Mouse (Mus musculus) urinary bladder, postnatal 25 days (tissue): ENCODE data around the gene Sorbs1.
A peak's percentile ranks its signal among the peaks of the same experiment; 100 is the strongest.

Source experiments
- DNase-seq: peaks from one replicate; pipeline ENCODE4 v3.0.0; 2022; ENCODE audit warnings: low spot score

Sorbs1 gene

DNA sequence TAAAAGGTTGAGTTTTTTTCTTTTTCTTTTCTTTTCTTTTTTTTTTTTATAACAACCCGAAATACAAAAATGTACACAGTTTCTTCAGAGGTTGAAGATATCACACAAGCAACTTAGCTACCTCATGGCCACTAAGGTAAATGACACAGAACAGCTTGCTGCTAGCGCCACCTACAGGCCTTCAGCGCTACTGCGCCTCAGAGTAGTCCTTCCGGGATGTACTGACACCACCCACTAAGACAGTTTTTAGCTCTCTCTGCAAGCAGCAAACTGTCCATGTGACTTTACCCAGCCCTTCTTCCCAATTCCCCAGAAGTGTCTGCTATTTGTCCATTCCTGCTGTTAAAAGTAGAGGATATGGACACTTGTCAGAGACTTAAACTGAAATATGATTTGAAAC, 167.9 kb downstream of the Sorbs1 start:
- peak; percentile 50 for DNase-seq

DNA sequence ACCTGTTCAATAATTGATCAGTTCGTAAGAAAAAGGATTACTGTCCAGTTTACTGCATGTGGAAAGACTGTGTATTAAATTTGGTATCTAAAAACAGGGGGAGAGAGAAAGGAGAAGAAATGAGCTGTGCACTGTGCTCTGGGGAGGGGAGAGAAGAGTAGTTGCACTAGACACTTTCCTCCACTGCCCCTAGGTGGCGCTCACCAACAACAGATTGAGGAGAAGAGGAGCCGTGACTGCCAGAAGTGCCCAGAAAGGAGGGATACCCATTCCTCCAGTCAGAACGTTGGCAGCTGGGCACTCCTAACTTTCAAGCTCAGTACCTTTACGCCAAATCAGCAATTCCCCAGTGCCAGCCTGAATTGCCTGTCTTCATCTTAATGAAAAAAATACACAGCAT, 170.6 kb downstream of the Sorbs1 start:
- peak; percentile 86 for DNase-seq

DNA sequence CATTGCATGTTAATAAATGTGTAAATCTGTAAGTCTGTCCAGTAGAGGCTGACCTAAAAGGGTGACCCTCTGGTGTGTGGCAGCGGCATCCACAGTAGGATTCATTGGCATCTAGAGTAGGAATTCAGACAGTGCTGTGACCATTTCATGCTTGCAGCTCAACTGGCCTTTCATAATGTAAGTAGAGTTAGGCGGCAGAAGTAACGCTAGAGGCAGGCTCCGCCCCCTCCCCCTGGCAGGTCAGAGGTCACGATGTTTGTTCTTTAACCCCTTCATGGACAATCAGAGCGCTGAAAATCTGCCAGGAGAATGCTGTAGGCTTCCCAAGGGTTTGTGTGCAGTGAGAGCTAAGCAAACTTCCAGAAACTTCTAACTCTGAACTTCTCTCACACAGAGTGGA, 172.4 kb downstream of the Sorbs1 start:
- no peak for DNase-seq

DNA sequence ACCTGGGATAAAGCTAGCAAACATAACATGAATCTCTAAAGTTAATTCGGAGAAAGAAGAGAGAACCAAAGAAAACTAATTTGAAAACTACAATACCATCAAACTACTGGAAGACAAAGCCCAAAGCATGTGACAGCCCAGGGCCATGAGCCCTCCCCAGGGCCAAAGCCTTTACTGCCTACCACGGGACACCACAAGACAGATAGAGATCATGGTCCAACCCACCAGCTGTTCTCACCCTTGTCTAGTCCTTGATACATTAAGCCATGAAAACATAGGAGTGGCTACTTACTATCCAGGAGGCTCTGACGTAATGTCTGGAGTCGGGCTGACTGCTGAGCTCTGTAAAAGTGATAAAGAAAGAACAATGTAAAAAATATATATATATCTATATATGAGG, 176.9 kb downstream of the Sorbs1 start:
- DNase-seq: no peak

DNA sequence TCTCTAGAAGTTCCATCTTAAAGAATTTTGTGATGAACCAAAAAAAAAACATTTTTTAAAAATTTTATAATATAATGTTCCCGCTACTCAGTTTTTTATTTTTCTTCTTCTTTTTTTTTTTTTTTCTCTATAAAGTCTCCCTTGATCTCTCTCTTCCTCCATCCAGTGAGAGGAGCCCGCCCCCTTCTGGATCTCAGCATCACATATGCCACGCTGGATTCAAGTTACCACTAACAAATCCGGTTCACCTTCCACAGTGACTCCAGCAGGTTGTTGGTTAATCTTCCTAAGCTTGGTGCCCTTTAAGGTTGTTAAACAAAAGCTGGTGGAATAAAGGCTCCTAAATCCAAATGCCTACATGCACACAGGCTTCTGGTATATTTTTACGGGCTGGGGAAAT, 179.7 kb downstream of the Sorbs1 start:
- no peak for DNase-seq

DNA sequence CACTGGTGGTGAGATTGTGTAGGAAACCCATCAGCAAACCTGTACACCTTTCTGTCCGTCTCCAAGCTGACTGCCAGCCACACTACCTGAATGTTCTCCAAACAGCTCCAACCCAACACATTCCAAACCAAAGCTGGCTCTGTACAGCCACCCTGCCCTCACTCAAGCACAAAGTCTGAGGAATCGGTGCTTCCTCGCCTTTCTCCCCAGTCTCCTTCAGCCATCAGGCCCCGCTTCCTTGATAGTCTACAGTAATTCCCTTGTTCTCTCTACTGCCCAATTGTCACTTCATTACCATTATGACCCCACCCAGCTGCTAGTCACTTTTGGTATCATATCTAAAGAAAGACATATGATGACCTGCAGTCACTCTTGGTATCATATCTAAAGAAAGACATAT, 180.5 kb downstream of the Sorbs1 start:
- no peak for DNase-seq

DNA sequence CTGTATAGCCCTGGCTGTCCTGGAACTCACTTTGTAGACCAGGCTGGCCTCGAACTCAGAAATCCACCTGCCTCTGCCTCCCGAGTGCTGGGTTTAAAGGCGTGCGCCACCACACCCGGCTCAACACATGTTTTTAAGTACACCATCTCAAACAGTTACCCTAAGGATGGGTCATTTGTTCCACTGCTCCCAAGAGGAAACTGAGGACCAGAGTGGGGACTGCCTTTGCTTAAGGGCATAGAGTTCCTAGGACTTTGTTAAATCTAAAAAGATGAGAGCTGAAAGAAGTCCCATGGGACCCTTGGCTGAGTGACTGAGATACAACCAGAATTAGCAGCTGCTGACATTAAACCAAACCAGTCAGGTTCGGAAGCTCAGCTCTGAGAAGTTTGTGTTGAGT, 181.3 kb downstream of the Sorbs1 start:
- no peak for DNase-seq

DNA sequence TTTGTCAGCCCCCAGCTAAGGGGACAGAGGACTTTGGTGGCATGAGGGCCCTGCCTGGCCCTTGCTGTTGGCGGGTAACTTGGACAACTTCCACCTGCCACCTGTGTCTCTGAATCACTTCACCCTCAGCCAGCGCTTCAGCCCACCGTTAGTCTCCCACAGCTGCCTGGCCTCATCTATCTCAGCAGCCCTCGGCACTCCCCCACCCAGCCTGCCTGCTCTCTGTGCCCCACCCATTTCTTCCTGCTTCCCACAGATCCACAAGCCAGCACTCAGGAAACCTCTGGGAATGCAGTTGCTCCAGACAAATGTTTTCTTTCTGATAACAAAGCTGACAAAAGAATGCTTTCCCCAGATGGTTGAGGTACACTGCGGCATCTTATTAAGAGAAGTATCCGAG, 181.7 kb downstream of the Sorbs1 start:
- no peak for DNase-seq

DNA sequence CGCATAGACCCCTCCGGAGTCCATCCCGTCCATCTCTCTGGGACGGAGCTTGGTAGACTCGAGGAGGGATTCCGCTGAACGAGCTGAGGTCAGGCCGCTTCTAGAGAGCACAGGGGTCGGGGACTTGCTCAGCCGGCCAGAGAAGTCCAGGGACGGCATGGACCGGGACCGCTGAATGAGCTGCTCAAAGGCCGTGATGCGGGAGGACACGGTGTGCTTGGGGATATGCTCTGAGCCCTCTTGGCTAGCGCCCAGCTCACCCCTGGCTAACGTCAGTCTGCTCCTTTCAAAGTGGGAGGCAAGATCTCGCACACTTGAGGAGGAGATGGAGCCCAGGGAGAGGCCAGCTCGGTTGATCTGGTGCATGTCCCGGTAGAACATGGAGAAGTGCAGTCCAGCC, 187.5 kb downstream of the Sorbs1 start:
- no peak for DNase-seq

DNA sequence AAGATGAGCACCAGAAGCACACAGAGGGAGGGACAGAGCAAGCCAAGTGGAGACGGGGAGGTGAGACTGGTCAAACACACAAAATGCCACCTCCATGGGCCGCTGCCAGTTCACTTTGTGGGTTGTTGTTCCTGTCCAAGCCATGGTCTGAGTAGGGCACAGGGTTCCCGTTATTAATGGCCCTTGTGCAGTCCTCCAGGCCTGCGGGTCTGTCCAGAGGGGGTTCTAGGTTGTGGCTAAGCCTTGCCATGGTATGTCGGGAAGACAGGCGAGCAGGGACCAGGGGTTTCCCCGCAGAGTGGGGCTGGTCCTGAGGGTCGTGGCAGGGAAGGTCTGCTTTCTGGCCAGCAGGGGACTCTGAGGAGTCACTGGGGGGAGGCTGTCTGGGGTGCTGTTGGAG, 188.2 kb downstream of the Sorbs1 start:
- no peak for DNase-seq

DNA sequence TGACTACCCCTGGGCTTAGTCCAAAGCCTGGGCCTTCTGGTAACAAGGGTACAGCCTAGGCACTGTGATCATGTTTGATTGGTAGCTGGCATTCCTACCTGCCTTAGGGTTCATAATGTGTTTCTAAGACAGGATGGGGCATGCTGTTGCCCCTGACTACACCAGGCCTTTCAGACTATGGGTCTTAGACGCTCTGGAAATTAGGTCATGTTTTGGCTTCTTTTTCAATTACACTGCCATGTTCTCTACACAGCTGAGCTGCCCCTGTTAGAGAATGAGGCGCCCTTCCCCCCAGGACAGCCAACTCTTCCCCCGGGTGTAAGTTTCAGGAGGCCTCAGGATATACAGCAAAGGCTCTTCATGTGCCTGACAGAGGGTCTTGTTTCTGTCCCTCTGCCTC, 191.4 kb downstream of the Sorbs1 start:
- no peak for DNase-seq

DNA sequence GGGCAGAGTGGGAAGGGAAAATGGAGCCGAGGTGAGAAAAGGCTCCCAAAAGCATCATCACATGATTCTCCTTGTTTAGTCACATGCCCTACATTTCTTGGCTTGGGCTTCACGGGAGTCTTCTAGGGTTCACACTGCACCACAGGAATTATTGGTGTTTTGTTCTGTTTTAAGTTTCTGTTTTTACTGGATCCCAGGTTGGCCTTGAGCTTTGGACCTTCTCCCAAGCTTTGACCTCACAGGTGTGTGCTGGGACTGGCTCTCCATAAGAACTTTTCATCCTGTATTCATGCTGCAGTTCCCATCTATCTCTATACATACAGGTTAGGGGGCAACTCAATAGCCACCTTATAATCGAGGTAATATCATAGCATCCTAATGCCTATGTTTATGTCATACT, 194.4 kb downstream of the Sorbs1 start:
- DNase-seq: no peak

DNA sequence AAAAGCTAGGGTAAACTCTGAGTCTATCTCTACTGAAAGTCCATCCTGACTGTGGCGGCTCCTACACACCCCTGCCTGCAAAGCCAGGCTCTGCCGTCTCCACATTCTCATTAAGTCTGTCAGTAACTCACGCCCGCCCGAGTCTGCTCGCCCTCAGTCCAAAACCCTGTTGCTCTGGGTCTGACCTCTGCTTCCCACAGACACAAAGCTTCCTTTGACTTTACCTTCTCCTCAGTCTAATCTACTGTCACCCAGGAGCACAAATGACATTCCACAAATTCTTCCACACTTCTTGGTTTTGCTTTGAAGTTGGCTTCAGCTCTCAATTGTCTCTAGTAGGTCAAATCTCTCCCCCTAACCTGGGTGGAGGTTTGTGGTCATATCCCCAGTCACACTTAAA, 195.1 kb downstream of the Sorbs1 start:
- DNase-seq: no peak

DNA sequence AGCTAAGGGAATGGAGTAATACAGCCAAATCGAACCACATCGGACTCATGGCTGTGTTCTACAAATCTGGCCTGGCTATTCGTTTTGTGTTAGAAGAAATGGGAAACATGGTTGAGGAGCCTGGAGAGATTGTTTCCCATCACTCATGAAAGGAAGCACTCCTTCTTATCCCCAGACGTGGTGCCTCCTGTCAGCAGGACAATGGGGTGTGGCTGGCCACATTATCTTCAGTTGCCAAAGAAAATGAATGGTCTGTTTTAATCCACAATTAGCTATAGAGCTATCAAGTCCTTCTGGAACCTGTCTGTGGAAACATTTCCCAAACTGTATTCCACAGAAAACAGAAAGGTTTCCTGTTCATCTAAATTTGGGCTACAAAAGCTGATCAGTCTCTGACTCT, 196.6 kb downstream of the Sorbs1 start:
- no peak for DNase-seq

DNA sequence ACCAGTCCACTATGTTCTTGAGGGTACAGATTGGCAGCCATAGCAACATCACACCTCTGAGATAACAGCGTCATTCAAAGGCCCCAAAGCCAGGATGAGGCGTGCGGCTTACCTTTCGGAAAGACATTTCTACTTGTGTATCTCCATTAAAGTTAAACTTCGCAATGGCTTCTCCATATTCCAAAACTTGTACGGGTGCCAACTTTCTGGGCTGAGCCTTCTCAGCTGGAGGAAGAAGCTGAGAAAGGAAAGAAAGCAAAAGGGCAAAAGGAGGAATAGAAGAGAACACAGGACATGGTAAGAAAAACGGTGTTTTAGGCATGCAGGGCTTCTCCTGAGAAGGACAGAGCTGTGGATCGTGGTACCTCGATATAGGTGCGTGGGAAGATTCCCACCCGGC, 199.3 kb downstream of the Sorbs1 start:
- no peak for DNase-seq

DNA sequence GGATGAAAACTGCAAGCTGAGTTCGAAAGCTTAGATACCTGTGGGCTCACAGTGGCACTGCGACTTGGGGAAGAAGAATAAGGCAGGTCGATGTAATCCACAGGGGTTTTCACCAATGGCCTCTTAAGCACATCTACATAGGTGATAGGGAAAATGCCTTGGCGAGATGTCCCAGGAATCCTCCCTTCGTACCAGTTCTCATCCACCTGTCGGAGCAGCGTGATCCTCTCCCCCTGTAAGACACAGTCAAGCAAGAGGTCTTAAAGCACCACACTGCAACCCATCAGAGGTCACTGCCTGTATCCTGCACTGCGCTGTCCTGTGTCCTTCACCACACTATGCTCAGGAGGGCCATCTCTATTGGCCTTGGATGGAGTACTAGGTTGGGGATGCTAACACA, 201.9 kb downstream of the Sorbs1 start:
- DNase-seq: no peak

DNA sequence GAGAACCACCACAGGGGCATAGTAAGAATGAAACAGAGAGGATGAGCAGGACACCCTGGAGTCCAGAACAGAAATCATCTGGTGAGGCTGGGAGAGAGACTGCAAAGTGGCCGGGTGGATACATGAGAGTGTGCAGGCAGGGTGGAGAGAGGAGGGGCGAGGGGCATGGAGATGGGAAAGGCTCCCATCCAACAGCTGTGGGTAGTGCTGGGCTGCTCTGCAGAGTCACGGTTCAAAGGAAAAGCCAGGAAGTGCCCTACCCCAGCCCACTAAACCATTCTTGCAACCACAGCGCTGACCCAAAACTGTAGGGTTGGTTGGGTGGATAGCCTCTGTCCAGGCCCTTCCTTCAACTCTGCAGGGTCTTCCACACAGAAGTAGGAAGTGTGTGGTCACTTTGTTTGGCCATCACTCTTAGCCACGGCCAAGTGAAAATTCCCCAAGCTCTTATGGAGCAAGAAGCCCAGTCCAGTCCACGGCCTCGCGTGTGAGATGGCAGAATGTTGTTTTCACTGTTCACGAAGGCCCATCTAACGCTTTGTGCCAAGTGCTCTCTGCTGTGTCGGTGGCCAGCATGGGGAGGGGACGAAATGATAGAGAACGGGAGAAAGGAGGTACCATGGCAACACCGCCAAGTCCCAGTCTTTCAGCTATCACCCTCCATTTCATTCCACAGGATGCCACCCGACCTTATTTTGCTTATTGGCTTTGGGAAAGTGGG, 203.0 kb downstream of the Sorbs1 start:
- DNase-seq: no peak

DNA sequence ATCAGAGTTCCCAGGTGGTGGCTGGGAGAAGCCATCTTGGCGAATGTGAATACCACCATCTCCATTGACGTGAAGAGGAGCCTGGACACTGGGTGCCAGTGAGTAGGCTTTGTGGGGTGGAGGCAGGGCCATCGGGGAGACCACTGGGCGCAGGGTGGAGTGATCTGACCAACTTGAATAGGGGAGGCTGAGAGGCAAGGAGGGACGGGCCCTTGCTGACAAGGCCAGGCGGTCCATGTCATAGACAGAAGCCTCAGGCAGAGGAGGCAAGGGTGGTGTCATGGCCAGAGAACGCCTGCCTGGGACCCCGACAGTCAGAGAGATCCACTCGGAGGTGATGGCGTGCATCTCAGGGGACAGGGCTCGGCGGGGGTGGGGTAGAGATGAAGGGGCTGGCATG, 203.7 kb downstream of the Sorbs1 start:
- DNase-seq: no peak

DNA sequence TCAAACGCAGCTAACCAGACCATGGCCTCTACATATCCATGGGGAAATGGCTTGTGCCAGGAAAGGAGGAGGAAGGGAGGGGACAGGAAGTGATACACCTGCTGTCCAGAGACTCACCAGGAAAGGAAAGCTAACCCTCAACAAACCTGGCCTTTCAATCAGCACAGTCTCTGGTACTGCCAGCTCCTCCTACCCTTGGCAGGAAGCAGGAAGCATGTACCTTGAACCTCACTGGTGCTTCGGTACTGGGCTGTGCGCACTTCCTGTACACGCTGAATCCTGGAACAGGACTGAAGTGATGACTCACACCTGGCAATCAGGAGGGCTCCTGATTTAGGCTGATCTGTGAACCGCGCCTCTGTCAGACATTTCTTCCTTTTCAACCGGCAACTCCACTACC, 206.0 kb downstream of the Sorbs1 start:
- DNase-seq: no peak

DNA sequence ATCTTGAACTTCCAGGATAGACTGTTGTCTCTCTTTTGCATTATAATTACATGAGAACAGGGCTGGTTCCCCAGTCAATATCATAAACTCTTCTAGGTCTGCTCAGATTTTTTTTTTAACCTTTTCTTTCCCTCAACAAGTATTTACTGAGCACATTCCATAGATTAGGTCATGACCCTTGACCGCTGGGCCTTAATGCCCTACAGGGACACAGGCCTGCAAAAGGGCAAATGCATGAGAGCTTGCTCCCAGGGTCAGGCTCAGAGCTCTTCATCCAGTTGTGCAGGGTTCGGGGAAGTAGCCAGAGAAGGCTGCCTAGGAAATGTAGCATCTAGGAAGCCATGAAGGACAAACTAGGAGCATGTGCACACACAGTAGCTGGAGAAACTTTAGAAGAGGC, 206.9 kb downstream of the Sorbs1 start:
- no peak for DNase-seq

DNA sequence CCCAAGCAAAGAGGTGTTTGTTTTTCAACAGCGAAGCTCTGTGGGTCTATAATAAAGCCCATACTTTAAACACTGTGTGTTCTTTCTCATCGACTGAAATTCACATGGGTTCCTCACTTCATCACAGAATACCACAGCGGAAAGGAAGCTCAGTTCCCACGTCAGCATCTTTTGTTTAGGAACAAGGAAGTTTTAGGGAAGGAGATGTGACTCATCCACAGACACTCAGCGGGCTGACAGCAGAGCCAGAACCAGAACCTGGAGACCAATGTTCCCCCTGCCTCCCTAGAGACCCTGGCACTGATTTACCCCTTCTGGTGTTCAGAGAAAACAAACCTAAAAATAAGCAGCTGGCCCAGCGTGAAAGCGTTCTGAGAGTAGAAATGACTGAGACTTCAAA, 208.1 kb downstream of the Sorbs1 start:
- no peak for DNase-seq

DNA sequence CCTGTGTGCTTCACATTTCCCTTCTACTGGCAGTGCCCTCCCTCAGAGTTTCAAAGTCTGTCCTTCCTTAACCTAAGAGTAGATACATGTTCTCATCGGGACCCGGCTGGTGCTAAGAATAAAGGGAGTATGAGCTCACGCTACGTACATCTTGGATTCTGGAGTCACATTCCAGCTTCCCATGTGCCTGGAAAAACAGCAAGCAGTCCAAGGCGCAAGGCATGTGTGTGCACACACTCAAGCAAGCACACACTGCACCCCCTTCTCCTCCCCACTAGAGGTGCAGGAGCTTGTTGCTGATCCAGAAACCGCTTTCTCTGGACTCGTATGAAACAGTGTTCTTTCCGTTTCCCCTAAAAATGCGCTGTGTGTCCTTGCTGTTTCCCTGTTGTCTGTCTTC, 210.7 kb downstream of the Sorbs1 start:
- no peak for DNase-seq

DNA sequence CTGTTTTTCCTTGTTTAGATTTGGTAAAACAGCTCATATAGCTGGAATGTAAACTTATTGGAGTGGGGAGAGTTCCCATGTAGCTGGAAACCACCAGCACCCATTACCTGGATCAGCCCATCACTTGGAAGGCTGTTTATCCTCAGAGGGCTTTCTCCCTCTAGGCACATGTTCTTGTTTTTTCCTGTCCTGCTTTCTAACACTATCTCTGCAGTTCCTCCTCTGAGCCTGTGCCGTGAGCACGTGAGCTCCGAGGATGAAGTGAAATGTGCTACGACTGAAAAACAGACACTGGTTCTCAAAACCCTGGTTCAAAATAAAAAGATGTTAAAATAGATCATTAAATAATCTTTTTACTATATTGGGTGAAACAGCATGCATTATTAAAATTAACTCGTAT, 211.1 kb downstream of the Sorbs1 start:
- DNase-seq: no peak

DNA sequence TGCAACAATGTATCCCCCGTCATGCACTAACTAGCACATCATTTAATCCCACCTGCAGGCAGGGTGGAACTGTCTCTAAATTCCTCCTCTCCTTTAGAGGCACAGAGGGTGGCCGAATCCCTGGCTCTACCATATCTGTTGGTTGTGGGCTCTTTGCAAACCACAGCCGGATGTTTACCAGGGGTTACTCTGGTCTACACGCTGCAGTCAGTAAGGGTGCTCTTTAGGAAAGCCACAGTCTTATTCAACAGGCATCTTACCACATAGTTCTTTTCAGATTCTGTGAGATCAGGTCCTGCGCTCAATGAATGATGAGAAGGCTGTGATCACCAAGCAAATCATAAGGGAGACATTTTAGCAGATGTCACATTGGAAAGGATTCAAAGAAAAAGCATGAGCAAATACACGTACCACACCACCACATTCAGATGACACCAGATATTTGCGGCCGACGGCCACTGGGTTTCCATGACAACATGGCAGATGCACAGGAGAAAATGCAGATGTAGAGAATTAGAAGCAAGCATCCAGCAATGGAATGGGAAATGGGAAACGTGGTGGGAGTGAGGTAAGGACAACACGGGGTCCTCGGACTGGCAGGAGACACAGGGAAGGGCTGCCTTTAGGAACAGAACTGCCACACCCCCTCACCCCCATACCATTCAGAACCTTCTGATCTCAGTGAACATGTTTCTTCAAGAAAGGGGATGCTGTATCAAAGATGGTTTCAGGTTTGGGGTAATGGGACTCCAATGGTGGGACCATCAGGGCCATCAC, 213.4 kb downstream of the Sorbs1 start:
- DNase-seq: no peak
